Mouse (Mus musculus) kidney, adult 9 months (tissue): ENCODE data around the gene Slc48a1.
A peak's percentile ranks its signal among the peaks of the same experiment; 100 is the strongest.

ENCODE experiments used
- DNase-seq: peaks from one replicate; pipeline ENCODE4 v3.0.0; 2022

Slc48a1 gene

DNA sequence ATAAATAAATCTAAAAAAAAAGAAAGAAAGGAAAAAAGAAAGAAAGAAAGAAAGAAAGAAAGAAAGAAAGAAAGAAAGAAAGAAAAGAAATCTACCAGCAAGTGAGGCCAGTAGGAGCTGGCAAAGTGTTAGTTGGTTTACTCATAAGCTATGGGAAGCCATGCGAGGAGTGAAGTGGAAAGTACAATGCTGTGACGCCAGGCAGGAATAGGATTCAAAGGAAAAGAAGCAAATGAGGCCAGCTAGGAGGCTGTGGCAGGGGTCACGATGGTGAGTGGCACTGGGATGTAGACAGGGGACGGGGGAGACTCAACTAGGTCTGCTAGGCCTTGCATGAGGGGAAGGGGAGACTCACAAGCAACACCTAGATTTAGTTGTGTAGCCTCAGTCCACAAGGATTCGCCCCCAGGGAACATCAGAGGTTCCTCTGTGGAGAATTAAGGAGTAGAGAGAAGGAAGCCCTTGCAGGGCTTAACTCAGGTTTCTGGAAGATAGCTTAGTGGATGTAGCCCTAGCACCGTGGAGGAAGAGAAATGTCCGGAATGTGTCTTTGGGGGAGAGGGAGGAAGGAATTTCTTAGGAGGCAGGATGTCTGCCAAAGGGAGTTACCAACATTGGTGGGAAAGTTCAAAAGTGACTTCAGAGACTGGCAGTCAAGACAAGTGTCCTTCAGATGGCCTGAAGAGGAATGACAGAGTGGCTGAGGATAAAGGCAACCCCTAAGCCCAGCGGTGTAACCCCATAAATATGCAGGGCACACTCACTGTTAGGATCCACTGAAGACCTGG is at the start of gene Slc48a1:
Slc48a1 (plus strand) TSS at position 210 of the 788 bp plus-strand sequence.
- DNase-seq: peak; percentile 85

DNA sequence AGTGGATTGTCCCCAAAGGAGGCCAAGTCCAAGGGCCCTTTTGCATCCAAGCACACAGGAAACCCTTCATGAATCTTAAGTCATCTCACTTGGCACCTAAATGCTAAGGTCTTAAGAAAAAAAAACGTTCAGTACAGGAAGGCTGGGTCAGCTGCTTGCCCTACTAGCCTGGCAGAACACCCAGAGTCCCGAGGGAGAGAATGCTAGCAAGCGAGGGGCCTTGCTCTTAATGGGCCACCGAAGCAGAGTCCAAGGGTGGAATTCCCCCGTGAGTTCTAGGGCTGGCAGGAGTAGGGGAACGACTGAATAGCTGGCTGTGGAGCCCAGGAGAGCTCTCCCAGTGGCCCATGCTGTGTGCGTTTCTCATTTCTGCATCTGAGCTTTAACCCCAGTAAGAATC is 49.5 kb upstream of the Slc48a1 start:
- DNase-seq: peak; percentile 82

DNA sequence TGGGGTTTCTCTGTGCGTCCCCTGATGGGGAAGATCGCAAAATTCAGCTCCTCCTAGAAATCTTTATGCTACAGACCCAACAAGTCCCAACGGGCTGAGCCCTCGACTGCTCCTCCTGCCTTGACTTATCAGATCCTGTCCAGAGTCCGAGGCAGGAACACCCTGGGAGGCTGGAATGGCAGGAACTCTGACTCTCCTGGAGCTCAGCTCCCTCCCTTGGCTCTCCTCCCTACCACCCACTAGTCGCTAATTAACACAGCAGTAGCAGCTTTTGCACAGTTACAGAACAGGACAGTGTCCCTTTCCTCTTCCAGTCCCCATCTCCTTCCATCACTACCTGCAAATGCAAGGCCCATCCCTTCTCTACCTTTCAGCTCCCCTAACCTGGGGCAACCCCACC is 48.0 kb upstream of the Slc48a1 start:
- DNase-seq: peak; percentile 84

DNA sequence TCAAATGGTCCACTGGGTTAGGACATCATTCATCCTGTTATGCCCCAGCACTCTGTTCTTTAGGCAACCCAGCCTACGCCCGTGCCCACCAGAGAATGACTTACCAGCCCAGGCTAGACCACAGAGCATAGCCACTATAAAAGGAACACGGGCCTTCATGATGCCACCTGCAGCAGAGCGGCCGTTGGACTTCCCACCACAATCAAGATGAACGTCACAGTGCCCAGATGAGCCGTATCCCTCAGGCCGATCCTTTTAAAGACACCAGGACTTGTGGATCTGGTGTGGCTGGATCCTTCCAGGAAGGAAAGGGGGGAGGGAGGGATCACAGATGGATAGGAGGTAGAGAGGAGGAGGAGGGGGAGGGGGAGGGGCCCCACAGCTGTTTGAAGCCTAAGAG is 47.2 kb upstream of the Slc48a1 start, which contains the start of gene Endou:
Endou (minus strand) TSS at position 229 of the 400 bp plus-strand sequence.
- no peak for DNase-seq

DNA sequence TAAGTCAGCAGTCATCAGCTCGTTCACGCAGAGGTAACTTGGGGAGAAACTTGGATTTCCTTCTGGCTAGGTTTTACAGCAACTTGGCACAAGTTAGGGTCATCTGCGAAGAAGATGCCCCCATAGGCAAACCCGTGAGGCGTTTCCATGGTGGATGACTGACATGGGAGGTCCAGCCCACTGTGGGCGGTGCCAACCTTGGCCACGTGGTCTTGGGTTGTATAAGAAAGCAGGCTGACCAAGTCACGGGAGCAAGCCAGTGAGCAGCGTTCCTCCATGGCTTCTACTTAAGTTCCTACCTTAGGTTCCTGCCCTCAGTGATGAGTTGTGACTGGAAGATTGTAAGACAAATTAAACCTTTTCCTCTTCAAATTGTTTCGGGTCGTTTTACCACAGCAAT is 46.3 kb upstream of the Slc48a1 start:
- no peak for DNase-seq

DNA sequence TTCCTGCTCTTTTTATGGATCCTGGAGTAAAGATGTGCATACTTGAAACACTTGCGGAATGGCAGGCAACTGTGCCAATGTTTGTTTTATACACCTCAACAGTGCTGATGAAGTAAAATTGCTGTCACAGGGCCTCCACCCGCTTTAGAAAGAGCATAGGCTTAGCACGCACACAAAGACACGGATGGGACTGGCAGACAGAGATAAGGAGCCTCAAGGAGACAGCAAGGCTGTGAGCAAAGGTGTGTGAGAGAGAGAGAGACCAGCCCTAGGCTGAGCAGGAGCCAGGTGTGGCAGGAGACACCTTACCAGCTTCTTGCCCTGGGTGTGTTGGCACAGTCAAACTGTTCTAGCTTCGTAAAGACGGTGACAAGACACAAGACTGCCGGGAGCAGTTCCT is 39.4 kb upstream of the Slc48a1 start:
- no peak for DNase-seq

DNA sequence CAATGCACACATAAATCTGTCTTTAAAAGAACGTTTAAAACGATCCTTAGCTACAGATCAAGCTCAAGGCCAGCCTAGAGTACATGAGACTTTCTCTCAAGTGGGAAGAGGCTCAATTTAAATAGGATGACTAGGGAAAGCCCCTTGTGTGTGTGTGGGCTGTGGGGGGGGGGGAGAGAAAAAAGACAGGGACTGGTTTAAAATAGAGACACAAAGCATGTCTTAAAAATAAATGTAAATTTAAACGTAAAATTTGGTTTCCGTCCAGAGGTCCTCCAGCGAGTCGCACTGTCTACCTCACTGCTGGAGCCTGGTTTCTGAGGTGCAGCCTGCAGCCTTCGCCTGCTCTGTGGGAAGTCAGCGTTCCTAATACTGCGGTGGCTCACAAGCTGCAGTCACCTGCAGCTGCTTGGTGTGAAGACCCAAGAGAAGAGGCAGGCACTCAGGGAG is 38.0 kb upstream of the Slc48a1 start:
- no peak for DNase-seq

DNA sequence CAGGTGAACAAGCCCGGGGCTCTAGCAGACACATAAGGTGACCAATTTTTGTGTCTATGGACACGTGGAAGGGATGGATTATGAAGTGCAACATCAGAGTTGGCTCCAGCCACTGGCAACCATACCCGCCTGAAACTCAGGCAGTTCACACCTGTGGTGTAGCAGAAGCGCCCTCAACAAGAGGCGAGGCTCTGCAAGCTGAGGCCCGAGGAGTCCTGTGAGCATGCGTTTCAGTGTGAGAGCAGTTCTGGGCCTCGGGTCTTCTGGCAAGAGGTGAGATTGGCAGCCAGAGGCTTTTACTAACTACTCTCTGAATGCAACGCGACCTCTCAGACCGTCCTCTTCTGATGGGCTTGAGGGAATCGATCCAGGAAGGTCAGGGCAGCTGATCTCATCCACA is 36.7 kb upstream of the Slc48a1 start:
- no peak for DNase-seq

DNA sequence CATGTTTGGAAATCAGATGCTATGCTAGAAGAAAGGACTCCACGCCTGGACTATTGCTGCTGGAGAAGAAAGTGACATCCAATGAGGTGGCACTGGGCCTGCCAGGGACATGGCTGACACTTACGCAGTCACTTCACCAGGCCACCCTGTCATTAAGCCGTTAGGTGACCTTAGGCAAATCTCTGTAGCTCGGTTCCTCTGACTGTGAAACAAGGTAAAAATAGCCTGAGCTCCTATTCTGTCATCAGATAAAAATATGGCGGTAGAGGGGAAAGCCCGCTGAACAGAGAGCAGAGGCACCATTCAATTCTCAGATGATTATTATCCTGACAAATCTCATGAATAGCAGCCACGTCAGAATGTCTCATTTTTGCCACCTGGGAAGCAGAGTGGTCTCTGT is 36.2 kb upstream of the Slc48a1 start:
- no peak for DNase-seq

DNA sequence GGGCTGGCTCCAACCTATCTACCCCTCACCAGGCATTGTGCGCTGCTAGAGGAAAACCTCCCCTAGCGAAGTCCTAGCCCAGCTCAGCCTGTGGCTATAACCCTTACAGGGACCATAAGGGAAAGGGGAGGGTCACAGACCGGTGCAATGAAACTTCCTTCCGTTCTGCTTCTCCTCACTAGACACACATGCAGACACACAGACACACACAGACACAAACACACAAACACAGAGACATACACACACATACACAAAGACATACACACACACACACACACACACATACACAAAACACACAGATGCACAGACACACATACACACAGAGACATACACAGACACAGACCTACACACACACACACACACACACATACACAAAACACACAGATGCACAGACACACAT is 35.7 kb upstream of the Slc48a1 start:
- DNase-seq: no peak

DNA sequence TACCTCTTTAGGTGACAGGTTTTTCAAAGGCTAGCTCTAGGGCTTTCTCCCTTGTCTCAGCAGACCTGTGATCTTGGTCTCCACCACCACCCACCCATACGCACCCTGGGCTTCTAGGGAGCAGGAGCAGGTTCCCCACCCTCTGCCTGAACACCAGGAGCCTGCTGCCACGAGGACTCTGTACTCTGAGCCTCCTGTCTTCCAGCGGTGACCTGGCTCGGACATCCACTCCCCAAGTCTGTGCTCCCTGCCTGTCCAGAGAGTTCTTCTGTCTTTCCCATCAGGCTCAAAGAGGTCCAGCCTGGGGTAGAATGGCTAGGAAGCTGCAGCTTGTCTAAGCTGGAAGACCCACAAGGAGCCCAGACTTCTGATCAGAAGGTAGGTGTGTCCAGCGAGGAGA is 35.1 kb upstream of the Slc48a1 start:
- peak; percentile 62 for DNase-seq

DNA sequence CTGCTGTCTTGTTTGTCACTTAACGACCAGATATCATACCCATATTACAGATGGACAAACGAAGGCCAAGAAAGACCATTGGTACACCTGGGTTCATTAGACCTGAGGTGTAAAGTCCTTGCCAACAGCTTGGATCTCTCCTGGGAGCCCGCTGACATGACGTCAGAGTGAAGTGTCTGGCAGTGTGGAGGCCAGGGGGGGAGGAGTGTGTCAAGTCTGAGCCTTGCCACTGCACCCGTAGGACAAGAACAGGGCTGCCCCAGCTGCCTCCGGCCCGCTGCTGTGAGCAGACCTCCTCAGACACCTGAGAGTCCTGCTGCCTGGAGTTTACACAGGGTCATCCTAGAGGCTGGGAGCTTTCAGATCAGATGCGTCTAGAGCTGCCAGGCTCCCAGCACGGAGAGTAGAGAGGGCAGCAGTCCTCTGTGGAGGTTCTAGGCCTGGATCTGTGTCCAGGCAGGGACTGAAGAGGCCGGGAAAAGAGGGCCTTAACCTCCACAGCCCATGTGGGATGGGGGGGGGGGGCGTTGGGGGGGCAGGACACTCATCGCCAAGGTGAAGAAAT is 34.3 kb upstream of the Slc48a1 start:
- DNase-seq: no peak

DNA sequence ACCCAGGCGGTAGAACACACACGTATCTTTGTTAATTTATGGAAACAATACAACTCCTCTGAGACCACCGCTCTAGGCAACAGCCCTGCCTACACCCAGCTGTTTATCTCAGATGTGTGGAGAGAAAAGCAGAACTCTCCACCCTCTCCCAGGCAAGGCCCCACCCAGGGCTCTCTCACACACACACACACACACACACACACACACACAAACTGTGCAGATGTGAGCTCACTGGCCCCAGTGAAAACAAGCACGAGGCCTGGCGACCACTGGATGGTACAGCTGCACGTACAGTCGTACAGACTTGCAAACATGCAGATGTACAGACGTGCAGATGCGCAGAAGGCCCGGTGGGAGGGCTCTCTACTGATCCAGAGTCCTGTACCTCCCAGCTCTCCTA is 33.4 kb upstream of the Slc48a1 start:
- no peak for DNase-seq

DNA sequence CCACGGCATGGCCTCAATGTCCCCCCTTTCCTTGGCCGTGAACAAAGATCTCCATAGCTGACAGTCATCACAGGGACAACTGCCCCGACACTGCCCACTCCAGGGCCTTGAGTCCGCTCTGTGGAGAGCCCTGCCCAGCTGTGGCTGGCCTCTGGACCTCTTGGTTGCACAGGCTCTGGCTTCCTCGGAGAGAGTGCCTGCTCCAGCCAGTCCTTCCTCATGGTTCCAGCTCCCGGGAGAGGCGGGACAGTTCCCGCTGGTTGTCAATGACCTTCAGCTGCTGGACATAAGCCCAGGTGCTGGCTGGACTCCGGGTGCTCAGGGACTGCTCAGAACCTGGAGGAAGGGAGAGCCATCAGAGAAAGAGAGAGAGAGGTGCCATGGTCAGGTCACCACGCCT is 33.0 kb upstream of the Slc48a1 start:
- DNase-seq: peak; percentile 92

DNA sequence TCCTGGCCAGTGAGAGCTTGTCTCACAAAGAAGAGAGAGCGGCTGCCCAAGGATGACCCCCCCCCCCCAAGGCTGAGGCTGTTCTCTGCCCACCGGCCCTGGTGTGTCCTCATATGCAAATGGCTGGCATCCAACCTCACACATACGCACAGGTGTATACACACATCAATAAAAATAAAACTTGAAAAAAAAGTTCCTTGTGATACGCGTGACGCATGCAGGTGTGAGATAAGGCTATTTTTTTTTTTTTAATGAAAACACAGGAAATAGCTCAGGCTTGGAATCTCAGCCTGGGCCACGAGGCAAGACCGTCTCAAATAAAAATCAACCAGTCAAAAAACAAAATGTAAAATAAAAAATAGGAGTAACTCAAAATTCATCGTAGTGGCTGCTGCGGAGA is 32.0 kb upstream of the Slc48a1 start:
- no peak for DNase-seq

DNA sequence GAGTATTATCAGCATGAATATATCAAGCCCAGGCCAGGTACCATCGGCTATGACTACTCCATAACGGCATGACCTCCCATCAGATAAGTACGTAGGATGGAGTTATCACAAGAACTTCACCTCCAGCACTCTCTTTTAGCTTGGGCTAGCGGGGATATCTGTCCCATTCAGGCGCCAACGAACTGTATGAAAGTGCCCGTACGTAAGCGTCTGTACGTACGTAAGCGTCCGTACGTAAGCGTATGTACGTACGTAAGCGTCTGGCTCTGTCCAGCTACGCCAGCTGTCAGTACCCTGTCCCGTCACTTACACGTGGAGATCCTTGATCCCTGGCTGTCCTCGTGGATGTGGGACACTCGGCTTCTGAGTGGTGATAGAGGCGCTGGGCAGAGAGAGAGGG is 31.6 kb upstream of the Slc48a1 start:
- DNase-seq: no peak

DNA sequence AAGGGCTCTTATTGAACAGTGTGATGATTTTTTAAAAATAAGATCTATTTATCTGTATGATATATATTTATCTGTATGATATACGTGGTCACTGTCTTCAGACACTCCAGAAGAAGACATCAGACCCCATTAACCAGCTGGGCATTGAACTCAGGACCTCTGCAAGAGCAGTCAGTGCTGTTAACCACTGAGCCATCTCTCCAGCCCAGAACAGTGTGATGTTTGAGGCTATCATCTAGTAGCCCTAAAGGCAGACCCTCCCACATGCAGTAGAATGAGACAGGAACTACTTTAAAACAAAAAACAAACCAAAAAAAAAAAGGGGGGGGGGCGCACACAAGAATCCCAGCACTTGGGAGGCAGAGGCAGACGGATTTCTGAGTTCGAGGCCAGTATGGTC is 30.8 kb upstream of the Slc48a1 start:
- DNase-seq: no peak

DNA sequence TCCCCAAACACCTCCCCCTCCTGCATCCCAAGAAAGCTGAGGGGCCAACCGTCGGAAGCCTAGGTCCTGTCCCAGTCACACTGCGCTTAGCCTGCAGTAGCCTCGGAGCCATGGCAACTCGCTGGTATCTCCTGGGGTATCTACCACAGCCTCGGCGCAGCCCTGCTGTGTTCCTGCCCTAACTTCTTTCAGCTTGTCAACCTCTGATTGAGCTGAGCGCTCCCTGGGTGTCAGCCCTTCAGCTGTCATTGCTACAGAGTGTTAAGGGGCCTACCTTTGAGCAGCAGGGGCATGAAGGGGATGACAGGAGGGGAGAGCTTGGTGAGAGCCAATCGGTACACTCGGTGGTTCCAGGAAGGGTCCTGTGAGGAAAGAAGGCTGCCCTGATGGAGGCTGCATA is 30.0 kb upstream of the Slc48a1 start:
- no peak for DNase-seq

DNA sequence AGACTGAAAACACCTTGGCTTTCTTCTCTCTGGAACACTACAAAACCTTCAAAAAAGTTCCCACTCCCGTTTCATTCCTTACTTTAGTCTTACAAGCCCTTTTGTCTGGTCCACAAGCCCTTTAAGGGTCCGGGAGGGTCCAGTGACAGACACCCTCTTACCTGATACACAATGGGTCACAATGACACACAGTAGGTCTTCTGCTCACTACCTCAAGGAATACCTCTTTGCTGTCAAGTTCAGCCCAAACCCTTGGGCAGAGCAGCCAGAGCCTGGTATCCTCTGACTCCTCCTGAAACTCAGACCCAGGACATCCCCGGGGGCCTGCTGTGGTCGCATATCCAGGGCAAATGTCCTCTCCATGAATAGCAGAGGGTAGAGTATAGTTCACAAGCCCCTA is 29.4 kb upstream of the Slc48a1 start:
- DNase-seq: no peak

DNA sequence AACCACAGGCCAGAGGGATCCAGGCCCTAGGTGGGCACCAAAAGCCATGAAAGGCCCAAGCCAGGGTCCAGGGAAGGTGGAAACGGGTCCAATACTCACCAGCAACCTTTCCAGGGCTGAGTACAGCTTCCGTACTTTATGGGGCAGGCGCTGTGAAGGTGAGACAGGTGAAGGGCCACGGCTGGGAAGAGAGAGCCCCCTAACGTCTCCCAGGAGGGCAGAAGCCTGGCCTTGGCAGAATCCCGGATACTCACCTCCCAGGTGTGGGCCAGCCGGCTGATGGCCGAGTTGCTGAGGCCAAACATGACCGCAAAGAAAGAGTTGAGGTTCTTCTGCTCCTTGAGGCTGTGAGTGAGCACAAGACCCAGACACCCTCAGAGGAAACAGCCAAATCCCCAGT is 28.9 kb upstream of the Slc48a1 start:
- DNase-seq: no peak

DNA sequence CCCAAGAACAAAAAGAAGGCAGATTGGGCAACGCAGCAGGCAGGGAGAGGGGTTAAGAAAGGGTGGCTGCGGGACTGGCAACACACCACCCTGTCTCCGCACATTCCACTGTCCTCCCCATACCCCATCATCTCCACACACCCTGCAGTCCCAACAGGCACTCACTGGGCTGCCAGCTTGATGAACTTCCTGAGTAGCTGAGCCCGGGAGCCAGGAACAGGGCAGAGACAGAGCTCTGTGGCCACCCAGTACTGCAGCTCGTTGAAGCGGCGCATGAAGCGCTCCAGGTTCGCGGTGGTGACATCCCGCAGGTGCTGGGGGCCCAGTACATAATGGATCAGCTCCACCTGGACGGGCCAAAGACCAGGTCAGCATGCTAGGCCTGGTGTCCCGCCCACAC is 28.5 kb upstream of the Slc48a1 start:
- no peak for DNase-seq

DNA sequence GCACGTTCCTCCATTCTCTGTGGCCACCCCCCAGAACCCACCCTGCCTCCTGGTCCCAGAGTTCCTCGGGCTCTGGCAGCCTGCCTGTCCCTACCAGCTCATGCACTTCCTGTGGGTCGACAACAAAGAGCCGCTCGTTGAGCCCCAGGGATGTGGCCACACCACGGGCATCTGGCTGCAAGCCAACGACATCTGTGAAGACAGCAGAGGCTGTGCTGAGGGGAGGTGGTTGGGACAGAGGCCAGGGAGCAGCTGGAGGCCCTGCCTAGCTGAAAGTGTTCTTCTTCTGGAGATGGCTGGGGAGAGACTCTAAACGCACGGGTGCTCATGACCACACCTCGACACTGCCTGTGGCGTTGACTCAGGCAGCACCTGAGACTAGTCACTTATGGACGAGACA is 27.6 kb upstream of the Slc48a1 start:
- DNase-seq: peak; percentile 76

DNA sequence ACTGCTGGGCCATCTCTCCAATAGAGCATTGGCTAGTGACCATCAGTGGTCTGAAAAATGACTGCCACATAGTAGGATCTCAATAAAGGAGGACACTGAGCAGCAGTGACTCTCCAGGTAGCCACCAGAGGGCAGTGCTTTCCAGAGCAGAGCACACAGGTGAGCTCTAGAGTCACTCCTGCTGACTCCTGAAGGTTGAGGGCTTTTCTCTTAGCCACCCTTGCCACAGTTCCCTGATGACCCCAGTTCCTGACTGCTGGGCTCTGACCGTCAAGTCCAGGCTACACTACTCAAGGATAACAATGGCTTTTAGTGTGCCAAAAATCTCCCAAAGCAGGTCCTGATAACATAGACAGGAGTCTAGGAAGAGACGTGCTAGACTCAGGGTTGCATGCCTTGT is 26.6 kb upstream of the Slc48a1 start:
- peak; percentile 49 for DNase-seq

DNA sequence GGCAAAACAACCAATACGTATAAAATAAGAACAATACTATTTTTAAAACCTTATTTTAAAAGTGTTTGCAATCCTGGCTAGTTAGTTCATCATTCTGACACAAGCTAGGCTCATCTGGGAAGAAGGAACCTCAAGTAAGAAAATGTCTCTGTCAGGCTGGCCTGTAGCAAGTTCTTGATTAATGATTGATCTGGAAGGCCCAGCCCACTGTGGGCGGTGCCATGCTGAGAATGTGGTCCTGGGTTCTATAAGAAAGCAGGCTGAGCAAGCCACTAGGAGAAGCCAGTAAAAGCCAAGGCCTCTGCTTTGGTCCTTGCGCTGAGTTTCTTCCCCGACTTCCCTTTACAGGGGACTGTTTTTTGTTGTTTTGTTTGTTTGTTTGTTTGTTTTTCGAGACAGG is 25.8 kb upstream of the Slc48a1 start:
- DNase-seq: peak; percentile 73

DNA sequence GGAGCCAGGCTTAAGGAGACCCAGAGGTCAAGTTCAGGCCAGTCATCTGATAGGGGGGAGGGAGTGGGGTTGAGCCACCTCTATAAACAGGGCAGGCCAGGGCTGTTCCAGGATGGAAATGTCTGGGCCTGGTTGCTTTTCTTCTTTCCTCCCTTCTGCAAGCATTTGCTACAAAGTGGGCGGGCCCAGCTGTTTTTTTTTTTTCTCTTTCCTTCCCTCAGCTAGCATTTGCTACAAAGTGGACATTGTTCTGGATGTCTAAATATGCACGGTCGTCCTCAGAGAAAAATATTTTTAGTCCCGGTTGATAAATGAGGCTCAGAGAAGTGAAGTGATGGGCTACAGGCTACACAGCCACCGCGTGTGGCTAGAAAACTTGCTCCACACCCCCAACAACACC is 23.8 kb upstream of the Slc48a1 start:
- DNase-seq: peak; percentile 46
